Mouse (Mus musculus): ENCODE measurements around the gene Gm28230. TPM values are rescaled to one million over a fixed set of nuclear protein-coding genes. Genes with fewer than 3 reads are reported as not detected.

Gm28230 gene
- total RNA-seq, 4 experiments from 2014 or later, result not detected

DNA sequence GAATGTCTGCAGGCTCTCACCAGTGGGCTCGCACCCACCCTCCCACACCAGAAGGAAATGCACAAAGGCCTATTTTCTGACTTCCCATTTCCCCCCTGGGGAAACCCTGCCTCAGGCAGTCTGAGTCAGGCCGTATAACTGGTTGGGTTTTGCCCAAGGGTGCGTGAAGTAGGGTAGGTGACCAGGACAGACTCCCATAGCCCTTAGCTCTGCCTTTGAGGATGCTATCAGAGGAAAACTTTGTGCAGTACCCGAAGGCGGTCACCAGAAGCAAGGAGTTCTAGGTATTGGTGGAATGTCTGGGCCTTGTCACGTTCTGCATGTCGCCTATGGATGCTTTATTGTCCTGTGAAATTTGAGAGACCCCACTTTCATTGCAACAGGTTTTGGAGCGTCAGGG, 3.6 kb upstream of the Gm28230 start:
- no peak for DNase-seq (ENCODE audit: low spot score)

DNA sequence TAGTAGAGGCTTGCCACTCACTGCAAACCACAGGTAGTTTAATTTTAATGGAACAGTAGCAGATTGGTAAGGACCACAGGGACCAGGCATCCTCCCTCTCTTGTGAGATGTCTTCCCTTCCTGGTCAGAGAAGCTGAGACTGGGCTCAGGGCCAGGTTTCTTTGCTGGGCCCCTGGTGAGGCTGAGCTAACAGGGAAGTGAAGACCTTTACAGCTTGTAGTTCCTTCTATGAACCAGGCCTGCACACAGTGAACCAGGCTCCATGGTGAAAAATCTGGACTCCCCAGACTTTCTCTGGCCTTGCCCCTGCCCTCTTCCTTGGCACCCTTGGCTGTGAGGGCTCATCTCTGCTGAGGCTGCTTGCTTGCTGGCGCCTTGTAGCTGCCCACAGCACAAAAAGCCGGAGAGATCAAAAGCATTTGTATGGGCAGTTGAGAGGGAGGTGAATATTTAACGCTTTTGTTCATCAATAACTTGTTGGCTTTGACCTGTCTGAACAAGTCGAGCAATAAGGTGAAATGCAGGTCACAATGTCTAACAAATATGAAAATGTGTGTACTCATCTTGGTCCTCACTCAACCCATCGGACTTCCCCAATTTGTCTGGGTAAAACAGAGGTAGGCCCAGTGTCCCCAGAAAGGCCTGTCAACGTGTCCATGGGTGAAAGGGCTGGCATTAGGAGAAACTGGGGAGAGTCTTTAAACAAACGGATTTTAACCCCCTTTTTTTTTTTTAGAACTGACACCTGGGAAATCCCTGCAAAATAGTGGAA, 2.1 kb upstream of the Gm28230 start:
- DNase-seq (ENCODE audit: low spot score), result no peak

DNA sequence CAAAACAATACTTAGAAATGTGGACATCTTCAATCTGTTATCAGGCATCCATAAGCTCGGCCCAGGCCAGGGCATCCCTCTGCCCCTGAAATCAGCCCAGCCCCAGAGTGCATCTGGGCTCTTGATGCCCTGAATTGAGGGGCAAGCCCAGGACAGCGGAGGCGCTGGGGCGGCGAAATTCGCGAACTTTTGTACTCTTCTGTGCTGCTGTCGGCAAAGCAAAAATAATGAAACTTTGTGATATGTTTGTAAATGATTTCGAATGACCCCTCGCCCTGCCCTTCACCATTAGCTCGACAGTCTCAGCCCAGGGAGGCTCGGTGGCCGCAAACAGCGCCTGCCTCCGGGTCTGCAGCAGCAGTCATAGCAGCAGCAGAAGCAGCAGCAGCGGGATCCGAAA, 1.4 kb upstream of the Gm28230 start:
- DNase-seq (ENCODE audit: low spot score), result no peak

DNA sequence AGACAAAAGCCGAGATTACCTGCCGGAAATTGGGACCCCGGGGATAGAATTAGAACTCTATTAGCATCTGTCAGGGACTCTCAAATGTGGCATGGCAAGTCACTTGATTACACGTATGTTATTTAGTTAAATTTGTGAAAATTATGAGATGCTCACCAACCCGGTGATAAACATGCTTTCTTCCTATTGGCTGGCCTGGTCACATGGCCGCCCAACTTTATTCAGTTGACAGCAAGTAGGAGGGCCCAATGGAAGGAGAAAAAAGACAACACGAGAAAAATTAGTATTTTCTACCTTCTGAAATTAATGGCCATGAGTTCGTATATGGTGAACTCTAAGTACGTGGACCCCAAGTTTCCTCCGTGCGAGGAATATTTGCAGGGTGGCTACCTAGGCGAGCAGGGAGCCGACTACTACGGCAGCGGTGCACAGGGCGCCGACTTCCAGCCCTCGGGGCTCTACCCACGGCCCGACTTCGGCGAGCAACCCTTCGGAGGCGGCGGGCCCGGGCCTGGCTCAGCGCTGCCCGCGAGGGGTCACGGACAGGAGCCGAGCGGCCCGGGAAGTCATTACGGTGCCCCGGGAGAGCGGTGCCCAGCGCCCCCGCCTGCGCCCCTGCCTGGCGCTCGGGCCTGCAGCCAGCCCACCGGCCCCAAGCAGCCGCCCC, 578 bp downstream of the Gm28230 start:
- DNase-seq (ENCODE audit: low spot score), result no peak

DNA sequence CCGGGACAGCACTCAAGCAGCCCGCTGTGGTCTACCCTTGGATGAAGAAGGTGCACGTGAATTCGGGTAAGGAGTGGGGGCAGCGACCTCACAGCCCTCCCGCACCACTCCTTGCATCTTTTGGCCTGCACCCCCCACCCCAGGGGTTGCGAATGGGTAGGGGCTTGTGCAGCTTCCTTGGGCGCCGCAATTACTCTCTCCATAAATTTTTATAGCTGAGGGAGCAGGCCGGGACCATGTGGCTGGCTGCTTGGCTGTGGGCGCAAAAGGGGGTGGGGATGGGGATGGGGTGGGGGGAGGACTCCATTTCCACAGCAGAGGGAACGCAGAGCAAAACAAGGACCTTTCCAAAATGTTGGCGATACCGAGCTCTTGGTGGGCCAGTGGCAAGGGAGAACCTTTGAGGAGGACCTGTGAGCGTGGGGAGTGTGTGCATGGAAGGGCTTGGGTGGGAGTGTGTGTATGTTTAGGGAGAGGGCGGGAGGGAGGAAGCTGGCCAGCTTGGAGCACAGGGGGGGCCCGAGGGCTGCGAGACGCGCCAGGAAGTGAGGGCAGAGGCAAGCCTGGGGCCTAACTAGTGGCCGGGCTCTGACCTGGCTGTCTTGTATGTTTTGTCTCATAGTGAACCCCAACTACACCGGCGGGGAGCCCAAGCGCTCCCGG, 1.2 kb downstream of the Gm28230 start:
- DNase-seq (ENCODE audit: low spot score), result no peak

DNA sequence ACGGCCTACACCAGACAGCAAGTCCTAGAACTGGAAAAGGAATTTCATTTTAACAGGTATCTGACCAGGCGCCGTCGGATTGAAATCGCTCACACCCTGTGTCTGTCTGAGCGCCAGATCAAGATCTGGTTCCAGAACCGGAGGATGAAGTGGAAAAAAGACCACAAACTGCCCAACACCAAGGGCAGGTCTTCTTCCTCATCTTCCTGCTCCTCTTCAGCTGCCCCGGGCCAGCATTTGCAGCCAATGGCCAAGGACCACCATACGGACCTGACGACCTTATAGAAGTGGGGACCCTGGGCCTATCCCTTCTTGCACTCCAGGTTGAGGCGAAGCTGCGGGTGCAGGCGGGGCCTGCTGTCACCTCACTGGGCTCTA, 1.8 kb downstream of the Gm28230 start:
- no peak for DNase-seq (ENCODE audit: low spot score)

DNA sequence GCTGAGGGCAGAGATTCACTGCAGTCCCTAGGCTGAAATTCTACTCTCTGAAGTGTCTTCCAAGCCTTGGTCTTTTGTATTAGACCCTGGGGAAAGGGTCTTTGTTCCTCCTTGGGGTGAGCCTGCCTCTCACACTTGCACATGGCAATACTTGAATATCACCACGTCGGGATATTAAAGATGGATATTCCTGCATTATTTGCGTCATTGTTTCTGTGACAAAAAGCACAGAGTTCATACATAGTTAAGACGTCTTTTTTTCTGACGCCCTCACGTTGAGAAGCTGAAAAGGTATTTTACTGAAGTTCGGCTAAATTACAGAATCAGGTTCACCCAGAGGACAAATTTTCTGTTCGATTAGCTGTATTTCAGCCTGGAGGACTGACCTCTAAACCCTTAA, 3.8 kb downstream of the Gm28230 start:
- DNase-seq (ENCODE audit: low spot score), result no peak

DNA sequence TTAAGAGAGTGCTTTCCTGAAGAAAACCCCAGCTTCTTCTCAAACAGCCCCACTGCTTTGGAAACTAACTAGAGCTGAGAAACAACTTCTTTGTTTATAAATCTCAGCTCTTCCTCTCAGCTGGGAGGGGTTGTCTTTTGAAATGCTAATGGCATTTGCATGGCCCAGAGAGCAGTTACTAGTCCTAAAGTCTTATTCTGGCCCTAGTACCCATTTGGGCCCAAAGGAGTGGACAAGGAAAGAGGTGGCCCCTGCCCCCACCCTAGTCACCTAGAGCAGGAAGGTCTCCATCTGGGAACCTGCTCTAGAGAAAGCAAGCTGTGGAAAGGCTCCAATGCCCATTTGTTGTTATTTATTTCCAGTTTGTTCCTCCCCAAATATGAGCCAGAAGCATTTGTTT, 4.5 kb downstream of the Gm28230 start:
- DNase-seq (ENCODE audit: low spot score), result no peak

DNA sequence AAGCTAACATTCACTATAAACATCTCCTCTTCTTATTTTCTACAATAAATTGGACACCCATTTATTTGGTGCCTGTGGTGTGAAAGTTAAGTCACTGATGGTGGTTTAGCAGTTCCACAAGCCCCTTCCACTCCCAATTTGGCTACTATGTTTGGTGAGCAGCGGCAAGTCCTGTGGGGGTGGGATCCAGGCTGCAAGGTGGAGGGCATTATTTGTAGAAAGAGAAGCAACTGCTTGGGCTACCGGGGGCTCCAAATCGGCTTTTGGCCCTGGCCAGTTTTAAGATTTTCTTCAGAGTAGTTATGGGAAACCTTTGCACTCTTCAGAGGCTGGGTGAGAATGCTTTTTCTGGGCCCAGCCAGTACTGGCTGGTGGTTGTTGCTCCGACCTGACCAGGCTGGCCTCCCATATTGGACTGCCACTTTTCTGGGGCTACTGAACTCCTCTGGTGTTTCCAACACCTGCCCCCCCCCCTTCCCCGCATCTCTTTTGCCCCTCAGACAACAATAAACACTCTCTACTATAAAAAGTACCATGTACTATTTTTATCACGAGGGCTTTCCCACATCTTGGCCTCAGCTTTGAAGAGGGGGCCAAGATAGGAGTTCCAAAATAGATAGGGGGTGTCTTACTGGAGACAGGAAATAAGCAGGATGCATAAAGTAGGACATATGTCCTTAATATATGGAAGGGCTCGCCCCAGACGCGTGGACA, 5.4 kb downstream of the Gm28230 start:
- DNase-seq (ENCODE audit: low spot score), result no peak

DNA sequence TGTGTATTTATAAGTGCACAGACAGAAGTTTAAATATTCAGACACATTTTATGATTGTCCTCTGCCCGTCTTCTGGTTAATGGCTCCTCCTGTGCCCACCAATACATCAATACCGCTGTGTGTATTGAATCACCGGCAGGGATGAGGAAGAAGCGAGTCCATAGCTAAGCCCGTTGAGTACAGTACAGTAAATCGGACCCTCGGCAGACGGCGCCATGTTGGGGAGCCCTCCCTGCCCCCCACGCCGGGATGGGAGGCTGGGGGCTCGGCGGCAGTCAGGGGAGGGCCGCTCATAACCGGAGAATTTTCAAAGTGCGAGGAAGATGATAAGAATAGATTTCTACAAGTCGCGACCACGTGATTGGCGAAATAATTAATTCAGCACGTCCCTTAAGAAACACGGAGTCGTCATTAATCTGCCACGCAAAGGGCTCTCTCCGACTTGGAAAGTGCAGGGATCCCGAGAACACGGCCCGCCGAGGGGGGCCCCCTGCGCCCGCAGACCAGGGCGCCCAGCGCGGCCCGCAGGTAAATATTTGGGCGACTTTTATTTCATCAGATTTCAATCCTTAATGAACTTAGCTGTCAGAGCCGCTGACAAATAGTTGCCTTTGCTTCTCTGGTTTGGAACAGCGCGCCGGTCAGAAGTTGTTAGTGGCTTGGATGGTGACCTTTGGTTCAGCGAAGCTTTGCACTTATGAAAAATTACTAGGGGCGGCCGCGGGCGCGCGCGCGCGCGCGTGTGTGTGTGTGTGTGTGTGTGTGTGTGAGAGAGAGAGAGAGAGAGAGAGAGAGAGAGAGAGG, 6.2 kb downstream of the Gm28230 start:
- DNase-seq (ENCODE audit: low spot score), result no peak

DNA sequence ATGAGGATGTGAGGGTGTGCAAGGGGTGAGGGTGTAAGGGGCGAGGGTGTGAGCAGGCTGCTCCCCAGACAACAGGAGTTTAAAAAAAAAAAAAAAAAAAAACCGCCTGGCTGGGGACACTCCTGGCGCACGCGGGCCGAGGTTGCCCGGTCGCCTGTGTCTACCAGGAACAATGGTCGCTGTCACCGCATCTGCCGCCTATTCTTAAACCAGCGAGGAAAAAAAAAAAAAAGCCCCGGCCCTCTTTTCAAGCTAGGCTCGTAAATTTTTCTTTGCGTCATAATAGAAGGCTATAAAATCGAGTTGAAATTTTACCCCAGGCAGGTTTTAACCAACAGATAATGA, 6.8 kb downstream of the Gm28230 start:
- DNase-seq (ENCODE audit: low spot score), result no peak

DNA sequence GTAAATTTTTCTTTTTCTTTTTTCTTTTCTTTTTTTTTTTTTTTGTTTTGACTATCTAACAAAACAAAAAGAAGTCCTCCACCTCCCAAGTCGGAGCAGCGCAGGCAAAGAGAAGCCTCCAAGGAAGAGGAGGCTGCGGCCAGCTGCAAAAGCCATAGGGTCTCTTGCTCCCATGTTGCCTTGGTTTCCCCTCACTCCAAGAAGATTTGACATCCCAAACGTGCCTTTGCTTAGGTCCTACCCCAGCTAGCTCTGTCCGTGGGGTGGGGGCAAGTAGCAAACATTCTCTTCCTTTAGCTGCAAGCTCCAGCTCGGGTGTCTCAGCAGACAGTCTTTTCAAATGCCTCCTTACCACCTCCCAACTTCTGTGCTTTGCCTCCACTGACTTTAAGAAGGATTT, 7.2 kb downstream of the Gm28230 start:
- no peak for DNase-seq (ENCODE audit: low spot score)

DNA sequence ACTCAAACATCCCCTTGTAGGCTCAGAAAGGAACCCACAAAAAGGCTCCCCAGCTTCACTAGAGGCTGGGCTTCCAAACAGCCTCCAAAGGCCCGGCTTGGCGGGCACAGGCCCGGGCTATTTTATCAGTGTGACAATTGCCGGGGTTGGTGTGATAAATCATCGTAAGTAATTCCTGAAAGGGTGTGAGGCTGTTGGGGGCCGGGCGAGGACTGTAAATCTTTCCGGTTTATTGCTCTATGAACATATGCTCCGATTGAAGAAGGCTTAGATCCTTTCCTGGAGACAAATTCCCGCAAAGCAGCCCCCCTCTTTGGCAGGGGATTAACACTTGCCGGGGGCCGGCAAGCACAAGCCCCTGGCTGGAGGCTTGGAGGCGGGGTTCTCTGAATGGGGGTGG, 7.9 kb downstream of the Gm28230 start:
- no peak for DNase-seq (ENCODE audit: low spot score)

DNA sequence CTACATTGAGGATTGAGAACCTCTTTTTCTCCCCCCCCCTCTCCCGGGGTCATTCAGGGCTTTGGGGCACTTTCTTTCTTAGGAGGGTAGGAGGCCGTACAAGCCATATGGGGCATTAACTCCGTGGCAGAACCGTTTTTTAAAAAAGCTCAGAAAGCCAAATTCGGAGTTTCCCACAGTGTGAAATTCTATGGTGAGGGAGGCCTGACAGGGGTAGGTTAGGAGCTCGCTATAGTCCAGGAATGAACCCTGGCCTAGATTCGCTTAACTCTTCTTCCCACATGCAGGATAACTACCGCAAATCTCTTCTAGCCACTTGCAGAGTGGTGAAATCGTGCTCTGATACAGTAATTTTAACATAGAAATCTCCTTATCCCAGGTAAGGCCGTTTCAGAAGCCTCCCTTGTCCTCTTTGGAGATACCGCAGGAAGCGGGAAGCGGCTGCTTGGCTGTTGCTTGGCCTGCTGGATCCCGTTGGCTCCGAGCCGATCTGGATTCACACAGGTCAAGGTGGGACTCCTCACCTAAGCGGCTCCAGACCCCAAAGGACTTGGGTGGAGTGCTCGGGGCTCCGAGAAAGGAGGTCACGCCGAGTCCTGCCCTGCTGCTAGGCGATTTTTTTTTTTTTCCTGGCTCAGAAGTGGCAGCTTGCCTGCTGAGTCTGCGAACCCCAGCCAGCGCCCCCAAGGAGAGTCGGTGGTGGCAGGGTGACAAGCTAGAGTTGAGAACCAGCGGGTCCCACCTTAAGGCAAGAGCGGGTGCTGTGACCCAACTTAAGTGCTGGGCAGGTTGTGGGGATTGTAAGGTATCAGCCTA, 8.7 kb downstream of the Gm28230 start:
- DNase-seq (ENCODE audit: low spot score), result no peak

DNA sequence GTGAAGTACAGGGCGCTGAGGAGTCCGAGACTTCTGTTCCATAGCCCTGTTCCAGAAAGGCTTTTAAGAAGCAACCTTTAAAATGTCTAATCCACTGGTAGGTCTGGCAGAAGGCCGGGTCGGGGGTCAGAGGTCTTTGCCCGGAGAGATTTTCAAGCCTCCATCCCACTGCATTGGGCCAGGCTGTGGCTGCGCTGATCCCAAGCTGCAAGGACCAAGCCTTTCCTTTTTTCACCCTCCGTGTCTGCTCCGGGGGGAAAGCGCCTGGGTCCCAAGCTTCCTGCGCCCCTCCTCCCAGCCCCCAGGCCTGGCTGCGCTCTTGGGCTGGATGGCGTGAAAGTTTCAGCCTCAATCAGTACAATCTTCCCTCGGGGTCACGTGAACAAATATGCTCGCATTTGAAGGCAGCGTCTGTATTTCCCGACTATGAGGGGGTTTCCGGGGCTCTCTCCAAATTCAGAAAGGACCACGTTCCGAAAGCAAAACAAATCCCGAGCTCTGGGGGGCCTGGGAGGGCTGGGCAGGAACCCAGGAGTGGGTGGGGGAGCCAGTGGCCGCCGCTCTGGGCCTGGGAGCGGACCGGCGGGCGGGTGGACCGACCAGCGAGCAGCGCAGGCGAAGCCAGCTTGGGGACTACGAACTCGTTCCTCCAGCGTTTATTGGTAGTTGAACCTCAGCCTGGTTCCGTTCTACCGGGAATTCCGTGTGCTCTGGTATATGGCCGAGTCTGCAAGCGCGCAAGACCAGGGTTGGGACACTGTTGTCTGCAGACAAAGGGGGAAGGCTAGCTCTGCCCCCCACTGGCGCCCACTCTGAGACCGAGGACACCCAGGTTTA, 9.5 kb downstream of the Gm28230 start:
- no peak for DNase-seq (ENCODE audit: low spot score)

DNA sequence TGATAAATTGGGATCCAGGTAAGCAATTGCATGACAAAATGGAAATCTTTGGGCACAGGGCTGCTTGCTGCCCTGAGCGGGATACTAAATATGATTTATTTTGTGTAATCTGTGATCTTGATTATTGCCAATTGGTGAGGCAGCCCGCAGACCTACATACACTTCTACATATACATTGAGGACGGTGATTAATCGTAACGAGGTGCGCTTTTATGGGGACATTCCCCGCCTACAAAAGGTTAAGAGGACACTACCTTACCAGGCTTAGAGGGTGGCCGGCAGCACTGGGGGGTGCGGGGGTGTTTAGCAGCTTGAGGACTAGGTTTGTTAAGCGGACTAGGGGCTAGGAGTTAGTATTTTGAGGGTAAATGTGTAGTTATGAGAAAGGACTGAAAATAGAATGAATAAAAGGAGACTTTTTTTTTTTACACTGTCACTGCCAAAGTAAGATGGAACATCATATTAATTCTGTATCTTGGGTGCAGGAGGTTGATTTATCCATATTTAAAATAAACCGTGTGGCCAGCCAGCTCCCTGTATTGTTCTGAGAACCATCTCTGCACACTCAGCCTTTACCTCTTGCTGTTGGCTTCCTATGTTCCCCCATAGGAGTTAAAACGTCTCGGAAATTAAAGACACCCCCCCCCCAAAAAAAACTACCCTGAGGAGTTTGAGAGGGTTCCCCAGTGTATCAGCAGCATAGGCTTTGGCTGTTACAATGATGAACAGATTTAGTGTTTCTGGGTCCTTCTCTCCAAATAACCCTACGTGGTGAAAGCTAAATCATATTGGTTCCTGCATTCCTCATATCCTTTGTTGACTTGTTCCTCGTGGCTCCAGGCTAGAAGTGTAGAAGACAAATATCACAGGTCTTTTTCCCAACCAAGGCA, 10.4 kb downstream of the Gm28230 start:
- no peak for DNase-seq (ENCODE audit: low spot score)

DNA sequence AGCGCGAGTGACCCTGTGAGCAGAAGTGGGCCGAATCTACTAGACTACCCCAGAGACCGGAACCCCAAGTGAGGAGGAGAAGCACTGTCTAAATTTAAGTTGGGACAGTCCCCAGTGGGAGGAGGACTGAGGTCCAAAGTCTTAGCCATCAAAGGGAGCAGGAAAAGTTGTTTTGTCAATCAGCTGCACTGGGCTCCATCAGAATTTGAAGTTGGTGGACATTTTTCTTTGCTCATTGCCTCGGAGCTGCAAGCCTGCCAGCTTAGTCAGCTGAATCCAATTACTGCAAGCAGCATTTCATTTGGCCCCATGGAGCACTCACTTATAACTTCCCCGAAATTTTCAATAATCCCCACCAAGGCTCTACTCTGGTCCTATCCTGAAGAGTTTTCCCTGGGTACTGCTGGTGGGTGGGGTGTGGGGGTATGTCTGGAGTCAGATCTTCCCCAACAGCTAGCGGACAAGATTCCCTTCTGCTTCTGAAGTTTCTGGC, 11.1 kb downstream of the Gm28230 start:
- DNase-seq (ENCODE audit: low spot score), result no peak

DNA sequence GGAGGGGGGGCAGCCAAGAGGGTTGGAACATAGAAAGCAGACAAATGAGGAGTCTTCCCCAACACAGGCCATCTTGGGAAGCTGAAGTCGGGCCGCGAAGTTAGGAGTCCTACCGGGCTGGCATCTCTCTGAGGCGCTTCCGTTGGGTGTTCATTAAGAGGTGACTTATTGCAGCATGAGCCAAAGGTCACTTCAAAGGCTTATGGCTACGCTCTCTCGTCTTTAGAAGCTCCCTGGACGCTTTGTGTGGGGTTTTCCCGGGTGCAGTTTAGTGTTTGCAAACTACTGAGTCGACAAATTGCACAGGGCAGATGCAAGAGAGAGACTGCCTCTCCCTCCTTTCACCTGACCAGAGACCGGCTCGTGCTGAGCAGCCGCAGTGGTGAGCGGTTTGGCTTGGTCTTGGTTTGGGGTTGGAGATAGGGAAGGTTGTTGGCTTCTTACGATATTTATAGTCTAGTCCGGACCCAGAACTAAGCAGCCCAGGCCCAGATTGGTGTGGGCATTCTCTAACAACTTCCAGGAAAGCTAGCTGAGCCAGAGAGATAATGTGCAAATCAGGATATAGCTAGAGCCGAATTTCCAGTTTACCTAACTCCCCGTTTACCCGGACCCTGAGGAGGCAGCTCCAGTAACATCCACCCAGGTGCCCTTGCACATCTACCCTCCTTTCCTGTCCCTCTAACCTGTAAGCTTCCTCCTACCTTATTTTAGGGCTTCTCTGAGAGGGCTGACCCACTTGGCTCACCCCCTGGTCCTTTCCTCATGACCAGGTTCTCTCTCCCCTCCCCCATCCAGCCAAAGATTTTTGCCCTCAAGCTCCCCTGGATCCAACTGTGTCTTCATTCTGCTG, 12.3 kb downstream of the Gm28230 start:
- no peak for DNase-seq (ENCODE audit: low spot score)
